Mouse (Mus musculus) E14TG2a.4 (cell line): ENCODE measurements at regions not wholly inside any gene's neighbourhood (a gene's known extent, or its start where the extent isn't known, plus 50 kb on each side); places are given as distances from the start of the nearest gene placed in this dataset.

Source experiments
- CTCF ChIP-seq: conservative IDR thresholded peaks from 2 replicates; pipeline ENCODE4 v1.5.1; 2014; ENCODE audit warnings: low read length
- NANOG ChIP-seq: IDR thresholded peaks from 2 replicates; pipeline ENCODE4 v1.6.1; 2014; ENCODE audit warnings: borderline replicate concordance, low read length, mixed read lengths
- POU5F1 ChIP-seq: IDR thresholded peaks from 2 replicates; pipeline ENCODE4 v1.6.1; 2014; ENCODE audit warnings: low read length, borderline replicate concordance

- TF ChIP-seq CTCF (no peak), NANOG (no peak), POU5F1 (no peak)
Measured at GRCm38 (mm10) chr3:37816781-37817433, 92.6 kb upstream of the Gm5148 start.
